Mouse (Mus musculus) cerebellum, postnatal 4 days (tissue): ENCODE data around the gene Hivep3.

Experiments used
- DNase-seq, 2 experiments: peaks; one replicate each; pipeline ENCODE4 v3.0.0; 2022; ENCODE audit warnings: low spot score in 2 of 2, mixed read lengths in 1 of 2

The Hivep3 gene

GRCm38 (mm10) chr4:119761459-119762121 lies 28.0 kb downstream of the Hivep3 start:
- DNase-seq: no peak

- DNase-seq: no peak
Measured at GRCm38 (mm10) chr4:119762171-119762570, 28.6 kb downstream of the Hivep3 start.

DNA sequence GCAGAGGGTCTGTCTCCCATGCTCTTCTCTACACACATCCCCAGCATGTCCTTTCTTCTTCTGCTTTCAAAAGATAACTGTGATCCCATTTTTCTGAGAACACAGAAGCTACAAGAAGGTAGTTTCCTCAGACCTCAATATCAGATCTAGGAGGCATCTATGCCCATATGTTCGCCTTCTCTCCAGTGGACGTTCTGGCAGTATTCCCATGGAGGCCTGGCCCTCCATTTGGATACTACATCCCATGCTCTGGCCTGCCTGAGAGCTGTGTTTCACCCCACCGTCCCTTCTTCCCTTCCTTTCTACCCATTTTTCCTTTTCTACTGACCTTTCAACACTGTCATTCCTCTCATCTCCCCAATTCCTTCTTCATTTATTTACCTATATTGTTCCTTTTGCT lies 34.5 kb downstream of the Hivep3 start:
- no peak for DNase-seq

DNA sequence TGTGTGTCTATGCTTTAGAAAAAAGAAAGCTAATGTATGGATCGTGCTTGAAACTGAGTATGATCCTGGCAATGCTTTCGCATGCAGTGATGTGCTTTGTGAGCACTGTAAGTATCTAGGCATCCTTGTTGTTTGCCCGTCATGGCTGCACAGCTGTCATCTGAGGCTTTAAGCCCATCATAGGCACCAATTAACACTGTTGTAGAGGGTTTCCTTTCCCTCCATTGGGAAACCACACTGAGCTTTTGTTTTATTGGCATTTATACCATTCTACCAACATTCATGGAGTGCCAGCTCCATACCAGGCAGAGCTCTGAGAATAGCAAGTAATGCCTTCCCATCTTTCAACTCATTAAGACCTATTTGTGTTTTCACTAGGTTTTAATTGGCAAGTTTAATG lies 42.3 kb downstream of the Hivep3 start:
- DNase-seq: no peak

DNA sequence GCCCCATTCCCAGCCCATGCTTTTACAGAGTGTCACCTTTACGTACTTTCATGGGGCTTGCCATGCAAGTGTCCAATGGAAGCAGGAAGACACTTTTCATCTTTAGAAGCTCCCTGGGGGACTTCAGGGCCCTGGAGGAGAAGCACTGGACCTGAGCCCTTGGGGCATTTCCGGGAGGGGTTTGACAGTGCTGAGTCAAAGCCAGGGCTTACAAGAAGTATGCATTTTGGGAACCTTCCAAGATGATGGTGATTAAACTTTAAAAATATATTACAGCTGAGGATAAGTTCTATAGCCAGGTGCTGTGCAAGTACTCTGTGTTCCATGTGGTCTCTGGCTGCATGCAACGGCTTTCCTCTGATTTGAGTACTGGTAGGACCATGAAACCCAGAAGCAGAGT lies 43.6 kb downstream of the Hivep3 start:
- DNase-seq: no peak

DNA sequence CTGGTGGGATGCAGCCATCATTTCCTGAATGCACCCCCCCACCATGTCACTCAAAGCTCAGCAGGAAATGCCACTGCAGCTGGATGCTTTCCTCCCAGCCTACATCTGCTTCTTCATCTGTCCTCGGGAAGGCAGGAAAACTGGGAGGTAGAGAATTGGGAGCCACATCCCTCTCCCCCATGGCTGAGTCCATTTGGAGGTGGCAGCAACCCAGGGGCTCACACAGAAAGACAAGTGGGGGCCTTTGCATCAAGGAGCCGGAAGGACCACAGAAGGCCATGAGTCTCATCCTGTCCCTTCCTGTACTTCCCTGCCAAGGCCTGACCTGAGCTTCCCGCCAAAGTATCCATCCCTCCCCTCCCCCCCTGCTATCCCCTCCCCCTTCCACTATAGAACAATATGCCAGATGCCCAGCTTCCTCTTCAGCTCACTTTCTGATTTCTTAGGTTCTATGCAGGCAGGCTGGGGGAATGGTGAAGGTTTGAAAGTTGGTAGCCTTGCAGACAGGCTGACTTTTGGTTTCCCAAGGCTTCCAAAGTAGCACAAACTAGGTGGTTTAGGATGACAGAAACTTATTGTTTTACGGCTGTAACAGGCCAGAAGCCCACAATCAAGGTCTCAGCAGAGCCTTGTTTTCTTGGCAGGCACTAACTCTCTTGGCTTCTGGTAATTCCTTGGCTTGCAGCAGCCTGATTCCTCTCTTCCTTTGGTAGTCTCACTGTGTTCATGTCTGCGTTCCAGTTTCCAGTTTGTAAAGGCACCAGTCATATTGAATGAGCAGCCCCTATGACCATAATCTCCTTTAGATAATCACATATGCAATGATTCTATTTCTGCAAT lies 46.2 kb downstream of the Hivep3 start:
- peak in 1 of 2 experiments; percentile 12 for DNase-seq

- DNase-seq: no peak
Measured at GRCm38 (mm10) chr4:119780881-119781280, 47.3 kb downstream of the Hivep3 start.

DNA sequence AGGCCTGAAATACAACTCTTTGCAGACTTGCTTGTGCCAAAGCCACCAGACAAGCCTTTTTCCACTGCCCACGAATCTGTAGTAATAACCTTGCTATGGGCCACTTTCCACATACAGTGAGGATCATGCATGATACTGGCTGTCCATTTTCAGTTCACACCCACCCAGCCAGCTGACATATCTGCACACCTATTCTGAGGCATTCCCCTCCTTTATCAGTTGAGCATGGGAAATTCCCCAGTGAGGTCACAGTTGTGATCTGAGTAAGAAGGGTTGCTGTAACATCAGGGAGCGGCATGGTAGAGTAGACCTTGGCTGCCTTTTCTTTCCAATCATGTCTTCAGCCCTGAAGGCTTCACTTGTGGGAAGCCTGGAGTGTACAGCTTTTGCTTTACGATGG lies 51.4 kb downstream of the Hivep3 start:
- no peak for DNase-seq

GRCm38 (mm10) chr4:119786307-119786706 lies 52.7 kb downstream of the Hivep3 start:
- no peak for DNase-seq

DNA sequence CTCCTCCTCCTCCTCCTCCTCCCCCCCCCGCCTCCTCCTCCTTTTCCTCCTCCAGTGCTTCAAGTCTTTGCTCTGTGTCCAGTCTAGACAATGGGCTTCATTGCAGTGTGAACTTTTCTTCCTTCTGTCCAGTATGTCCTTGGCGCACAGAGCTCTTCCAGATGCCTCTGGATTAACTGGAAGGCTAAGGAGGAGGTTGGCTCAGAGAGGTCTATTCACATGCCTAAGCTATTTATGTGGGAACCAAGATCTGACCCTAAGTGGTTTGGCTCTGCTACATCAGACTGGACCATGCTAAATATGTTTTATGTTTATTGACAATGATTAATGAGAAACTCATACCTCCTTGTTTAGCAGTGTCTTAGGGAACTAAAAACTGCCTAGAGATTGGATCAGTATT lies 53.1 kb downstream of the Hivep3 start:
- DNase-seq: no peak

- DNase-seq: no peak
Measured at GRCm38 (mm10) chr4:119788746-119789145, 55.2 kb downstream of the Hivep3 start.

- DNase-seq: no peak
Measured at GRCm38 (mm10) chr4:119789495-119790148, 56.0 kb downstream of the Hivep3 start.

DNA sequence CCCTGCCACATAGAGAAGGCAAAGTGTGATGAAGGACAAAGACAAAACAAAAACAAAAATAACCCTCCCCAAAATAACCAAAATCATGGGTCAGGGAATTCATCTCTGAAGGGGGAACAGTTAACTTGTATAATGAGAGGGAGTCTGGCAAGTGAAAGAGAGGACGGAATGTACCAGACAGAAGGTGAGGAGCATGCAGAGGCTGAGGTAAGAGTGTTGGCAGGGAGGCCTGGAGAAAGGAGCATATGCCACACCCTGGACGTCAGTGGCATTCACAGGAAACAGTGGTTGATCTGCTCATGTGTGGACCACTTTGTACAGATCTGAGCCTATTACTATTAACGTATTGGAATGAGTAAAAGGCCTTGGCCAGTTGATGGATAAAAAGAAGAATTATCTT lies 65.3 kb downstream of the Hivep3 start:
- no peak for DNase-seq

DNA sequence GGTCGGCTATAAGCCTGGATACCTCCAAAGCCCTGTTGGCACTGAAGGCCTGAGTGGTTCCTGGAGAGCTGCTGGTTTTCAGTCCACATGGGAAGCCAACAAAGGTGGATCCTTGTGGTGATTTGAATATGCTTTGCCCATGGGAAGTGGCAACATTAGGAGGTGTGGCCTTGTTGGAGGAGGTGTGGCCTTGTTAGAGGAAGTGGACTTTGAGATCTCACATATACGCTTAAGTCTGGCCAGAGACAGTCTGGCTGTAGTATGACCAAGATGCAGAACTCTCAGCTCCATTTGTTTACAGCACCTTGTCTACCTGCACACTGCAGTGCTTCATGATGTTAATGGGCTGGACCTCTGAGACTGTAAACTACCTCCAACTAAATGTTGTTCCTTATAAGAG lies 73.0 kb downstream of the Hivep3 start:
- DNase-seq: no peak

GRCm38 (mm10) chr4:119807359-119807758 lies 73.8 kb downstream of the Hivep3 start:
- DNase-seq: no peak

GRCm38 (mm10) chr4:119809245-119809644 lies 75.7 kb downstream of the Hivep3 start:
- DNase-seq: no peak

DNA sequence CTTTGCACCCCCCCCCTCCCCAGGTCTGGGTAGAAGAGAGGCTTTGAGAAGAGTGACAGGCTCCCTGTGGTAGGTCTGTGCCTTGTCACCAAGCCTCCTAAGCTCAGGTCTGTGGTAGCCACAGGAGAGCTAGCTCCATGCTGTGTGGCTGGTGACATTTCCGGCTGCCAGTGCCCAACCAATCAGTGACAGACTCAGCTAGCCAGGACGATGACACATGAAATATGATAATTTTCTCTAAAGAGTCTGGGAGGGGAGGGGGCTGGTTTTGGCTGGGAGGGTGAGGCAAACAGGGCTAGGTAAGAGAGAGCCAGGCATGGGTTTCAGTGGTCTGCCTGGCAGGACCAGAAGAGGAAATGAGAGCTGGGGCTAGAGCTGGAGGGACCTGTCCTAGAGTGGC lies 79.2 kb downstream of the Hivep3 start:
- DNase-seq: peak in 1 of 2 experiments; percentile 59

DNA sequence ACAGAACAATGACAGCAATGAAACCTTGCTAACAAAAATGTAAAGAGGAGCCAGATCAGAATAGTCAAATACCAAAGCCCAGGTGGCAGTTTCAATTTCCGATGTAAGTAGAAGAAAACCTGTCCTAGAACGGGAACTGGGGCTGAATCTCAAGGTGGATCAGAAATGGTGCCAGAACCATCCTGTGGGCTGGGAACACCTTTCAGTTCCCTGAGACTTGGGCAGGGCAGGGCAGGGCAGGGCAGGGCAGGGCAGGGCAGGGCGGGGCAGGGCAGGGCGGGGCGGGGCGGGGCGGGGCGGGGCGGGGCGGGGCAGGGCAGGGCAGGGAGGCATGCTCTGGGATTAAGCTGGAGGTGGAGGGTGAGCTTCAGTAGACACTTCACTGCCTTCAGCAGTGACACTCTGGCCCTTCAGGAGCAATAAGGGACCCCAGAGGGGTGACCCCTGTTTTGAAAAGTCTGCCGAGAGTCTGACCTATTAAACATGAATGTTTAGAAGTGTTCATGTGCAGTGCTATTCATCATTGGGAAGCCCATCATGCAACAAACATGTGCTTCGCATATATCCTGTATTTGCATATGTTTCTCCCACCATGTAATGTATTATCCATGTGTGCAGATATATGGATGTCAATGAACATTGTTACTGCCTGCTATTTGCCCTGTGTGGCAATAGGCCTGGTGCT lies 80.1 kb downstream of the Hivep3 start:
- DNase-seq: no peak

- peak in 1 of 2 experiments; percentile 47 for DNase-seq
Measured at GRCm38 (mm10) chr4:119814185-119815132, 80.9 kb downstream of the Hivep3 start.

- DNase-seq: no peak
Measured at GRCm38 (mm10) chr4:119815133-119815792, 81.7 kb downstream of the Hivep3 start.
